25 mouse cellular contexts compared by ENCODE assay signal in genomic region chr14:60444552-60444937, GRCm38 (mm10).
DNase-seq lines count a peak whose midpoint lies in the region; ATAC-seq lines count a peak whose summit lies in the region.
"Had no signal": no experiment of that assay in that cellular context is flagged by ENCODE, and none has a peak within 500 bp of the region (broad histone marks: within the 10 kb centered on the region; RNA-seq: fewer than 3 reads in every experiment).

No protein-coding gene starts in this region.

- H3K9me3 ChIP-seq in forebrain, embryonic 10.5 days: peaks cover 4% of the 10 kb centered on the region; the same call in 1 of the 2 replicates
- H3K9me3 ChIP-seq in forebrain, embryonic 14.5 days (replicated peaks; ENCODE audit: control insufficient read depth, low read length): no peaks in the 10 kb centered on the region
- H3K9me3 ChIP-seq: embryonic facial prominence, embryonic 12.5 days; liver, embryonic 15.5 days; lung, embryonic 15.5 days had no signal

- no peaks in the 10 kb centered on the region for H3K27me3 ChIP-seq in forebrain, embryonic 10.5 days (ENCODE audit: poor library complexity, severe bottlenecking)
- H3K27me3 ChIP-seq in forebrain, embryonic 14.5 days (replicated peaks; ENCODE audit: control insufficient read depth, insufficient read depth, low read length): no peaks in the 10 kb centered on the region
- H3K27me3 ChIP-seq: embryonic facial prominence, embryonic 12.5 days; liver, embryonic 15.5 days; lung, embryonic 15.5 days had no signal

- no peak for ATAC-seq in forebrain, embryonic 14.5 days
- ATAC-seq in granulocyte monocyte progenitor cell, adult 5-6 weeks (replicated peaks; ENCODE audit: poor library complexity, severe bottlenecking): peak; percentile 35
- ATAC-seq: CD4-positive, CD25-positive, alpha-beta regulatory T cell, adult 4 months; forebrain, postnatal 0 days; hindbrain, embryonic 16.5 days had no signal

- H3K9ac ChIP-seq in forebrain, embryonic 14.5 days (ENCODE audit: low read length): no peak overlapping the region
- H3K9ac ChIP-seq: embryonic facial prominence, embryonic 12.5 days; forebrain, postnatal 0 days; liver, embryonic 15.5 days; lung, embryonic 15.5 days had no signal

- no peak for DNase-seq in forebrain, embryonic 10.5 days (ENCODE audit: extremely low spot score, low spot score)
- no peak for DNase-seq in forebrain, embryonic 14.5 days (ENCODE audit: low spot score)
- peak; percentile 26 for DNase-seq in 416B (ENCODE audit: low read depth)
- DNase-seq in retina, embryonic 14.5 days (ENCODE audit: low spot score): peak; percentile 15
- DNase-seq in left cerebral cortex, postnatal 25 days (ENCODE audit: low spot score in 2 of 2): no peak
- no peak for DNase-seq in spleen, postnatal 4 days (ENCODE audit: low spot score in 2 of 2)
- DNase-seq: adrenal gland, postnatal 14 days; cerebellum, adult 8-10 months; cerebellum, postnatal 25 days; forebrain, postnatal 0 days; kidney, adult 11 months; kidney, postnatal 25 days; left cerebral cortex, postnatal 4 days; midbrain, embryonic 14.5 days; right cerebral cortex, adult 18-20 months; thymus, adult 18-20 months; thymus, postnatal 25 days had no signal

- H3K4me3 ChIP-seq in forebrain, embryonic 10.5 days: no peak overlapping the region
- H3K4me3 ChIP-seq in forebrain, embryonic 14.5 days (ENCODE audit: low read depth, low read length): no peak overlapping the region
- H3K4me3 ChIP-seq: embryonic facial prominence, embryonic 12.5 days; left cerebral cortex, adult 2 months; liver, embryonic 15.5 days; lung, embryonic 15.5 days had no signal

- H3K36me3 ChIP-seq in forebrain, embryonic 10.5 days (replicated peaks): no peaks in the 10 kb centered on the region
- H3K36me3 ChIP-seq in forebrain, embryonic 14.5 days (ENCODE audit: control insufficient read depth, insufficient read depth, low read length): no peaks in the 10 kb centered on the region
- H3K36me3 ChIP-seq: embryonic facial prominence, embryonic 12.5 days; liver, embryonic 15.5 days; lung, embryonic 15.5 days had no signal

- WGBS in forebrain, embryonic 10.5 days: 70% methylated on average over 3 of the region's 3 CpGs
- WGBS in forebrain, embryonic 14.5 days: 66% methylated on average over 3 of the region's 3 CpGs

- H3K27ac ChIP-seq in forebrain, embryonic 10.5 days: 0 out of 2 replicates have a peak overlapping the region, but pooled peaks have one; percentile 35
- no peak overlapping the region for H3K27ac ChIP-seq in forebrain, embryonic 14.5 days (ENCODE audit: low read depth, low read length)
- H3K27ac ChIP-seq: embryonic facial prominence, embryonic 12.5 days; left cerebral cortex, adult 2 months; liver, embryonic 15.5 days; lung, embryonic 15.5 days; stomach, postnatal 0 days had no signal

- peaks cover 42% of the 10 kb centered on the region for H3K4me1 ChIP-seq in forebrain, embryonic 10.5 days
- peaks cover 5% of the 10 kb centered on the region; the same call in 1 of the 2 replicates for H3K4me1 ChIP-seq in forebrain, embryonic 14.5 days (ENCODE audit: control insufficient read depth, insufficient read depth, low read length)
- H3K4me1 ChIP-seq: lung, embryonic 15.5 days had no signal

- no peak overlapping the region for H3K4me2 ChIP-seq in forebrain, embryonic 14.5 days (ENCODE audit: low read length)
- H3K4me2 ChIP-seq: embryonic facial prominence, embryonic 12.5 days; liver, embryonic 15.5 days; lung, embryonic 15.5 days had no signal

- intact Hi-C loops in left cerebral cortex, postnatal 25 days (cut with DNase I): no loop called here

Comparison
In these comparisons a context has a peak if more than half of its experiments do, and no peak if none do; other contexts are left out.
1. DNase-seq: peak in 416B (single experiment) and retina, embryonic 14.5 days (single experiment); none in forebrain, embryonic 10.5 days (single experiment), forebrain, embryonic 14.5 days (single experiment), left cerebral cortex, postnatal 25 days (0 of 2) and spleen, postnatal 4 days (0 of 2).